In genomic region chr2:165656541-165656940, GRCm38 (mm10) we compare ENCODE assay signal across 21 mouse cellular contexts.
A peak's percentile ranks its signal among the peaks of the same experiment; 100 is the strongest.
DNase-seq lines count a peak whose midpoint lies in the region; ATAC-seq lines count a peak whose summit lies in the region.
"Had no signal": no experiment of that assay in that cellular context is flagged by ENCODE, and none has a peak within 500 bp of the region (broad histone marks: within the 10 kb centered on the region; RNA-seq: fewer than 3 reads in every experiment).

No protein-coding gene starts in this region.

- no peak overlapping the region for H3K4me2 ChIP-seq in forebrain, embryonic 15.5 days (replicated peaks)
- H3K4me2 ChIP-seq in forebrain, embryonic 13.5 days: no peak overlapping the region
- H3K4me2 ChIP-seq in liver, embryonic 11.5 days: no peak overlapping the region
- no peak overlapping the region for H3K4me2 ChIP-seq in neural tube, embryonic 14.5 days (ENCODE audit: low read depth, low read length)
- H3K4me2 ChIP-seq: kidney, embryonic 15.5 days; limb, embryonic 13.5 days; lung, embryonic 15.5 days had no signal

- H3K4me1 ChIP-seq in forebrain, embryonic 15.5 days: peaks cover 23% of the 10 kb centered on the region
- peaks cover 26% of the 10 kb centered on the region for H3K4me1 ChIP-seq in forebrain, embryonic 13.5 days
- H3K4me1 ChIP-seq in liver, embryonic 11.5 days (replicated peaks; ENCODE audit: control insufficient read depth, insufficient read depth, low read length): peaks cover 13% of the 10 kb centered on the region
- H3K4me1 ChIP-seq in neural tube, embryonic 14.5 days (ENCODE audit: control insufficient read depth, insufficient read depth, low read length): peaks cover 23% of the 10 kb centered on the region

- peak; percentile 1 for DNase-seq in liver, embryonic 11.5 days (ENCODE audit: low spot score)
- no peak for DNase-seq in liver
- peak; percentile 46 for DNase-seq in brain, embryonic 18.5 days (ENCODE audit: low read depth, low spot score)
- no peak for DNase-seq in lung, adult 18-20 months
- DNase-seq: adrenal gland, postnatal 14 days; cerebellum, adult 9-11 months; kidney, adult 11 months; kidney, postnatal 36 days; lung, postnatal 36 days; right cerebral cortex, postnatal 14 days; thymus, adult 2 months had no signal

- ATAC-seq in forebrain, embryonic 15.5 days (replicated peaks): no peak
- ATAC-seq in forebrain, embryonic 13.5 days: no peak
- ATAC-seq in liver, embryonic 11.5 days (replicated peaks; ENCODE audit: low FRiP score): no peak
- ATAC-seq in neural tube, embryonic 14.5 days (ENCODE audit: low read depth): no peak
- ATAC-seq: CD4-positive, CD25-positive, alpha-beta regulatory T cell, adult 4 months had no signal

- no peaks in the 10 kb centered on the region for H3K9me3 ChIP-seq in forebrain, embryonic 15.5 days
- H3K9me3 ChIP-seq in forebrain, embryonic 13.5 days (replicated peaks): no peaks in the 10 kb centered on the region
- no peaks in the 10 kb centered on the region for H3K9me3 ChIP-seq in liver, embryonic 11.5 days (ENCODE audit: control insufficient read depth, low read length)
- H3K9me3 ChIP-seq in neural tube, embryonic 14.5 days (ENCODE audit: control insufficient read depth, low read length): no peaks in the 10 kb centered on the region
- H3K9me3 ChIP-seq: kidney, embryonic 15.5 days; limb, embryonic 13.5 days; lung, embryonic 15.5 days had no signal

- no peaks in the 10 kb centered on the region for H3K36me3 ChIP-seq in forebrain, embryonic 15.5 days
- H3K36me3 ChIP-seq in forebrain, embryonic 13.5 days (ENCODE audit: poor library complexity, severe bottlenecking): no peaks in the 10 kb centered on the region
- H3K36me3 ChIP-seq in liver, embryonic 11.5 days (ENCODE audit: control insufficient read depth, insufficient read depth, low read length): no peaks in the 10 kb centered on the region
- no peaks in the 10 kb centered on the region for H3K36me3 ChIP-seq in neural tube, embryonic 14.5 days (ENCODE audit: control insufficient read depth, insufficient read depth, low read length)
- H3K36me3 ChIP-seq: kidney, embryonic 15.5 days; limb, embryonic 13.5 days; lung, embryonic 15.5 days had no signal

- H3K4me3 ChIP-seq in forebrain, embryonic 15.5 days: no peak overlapping the region
- no peak overlapping the region for H3K4me3 ChIP-seq in forebrain, embryonic 13.5 days
- no peak overlapping the region for H3K4me3 ChIP-seq in liver, embryonic 11.5 days (ENCODE audit: low read depth, low read length)
- no peak overlapping the region for H3K4me3 ChIP-seq in neural tube, embryonic 14.5 days (ENCODE audit: low read depth, low read length)
- H3K4me3 ChIP-seq: kidney, embryonic 15.5 days; limb, embryonic 13.5 days; lung, embryonic 15.5 days; myocyte had no signal

- no peak overlapping the region for H3K9ac ChIP-seq in forebrain, embryonic 15.5 days (replicated peaks)
- no peak overlapping the region for H3K9ac ChIP-seq in forebrain, embryonic 13.5 days
- no peak overlapping the region for H3K9ac ChIP-seq in liver, embryonic 11.5 days (ENCODE audit: low read depth, low read length)
- no peak overlapping the region for H3K9ac ChIP-seq in neural tube, embryonic 14.5 days (replicated peaks; ENCODE audit: low read depth, low read length)
- H3K9ac ChIP-seq: kidney, embryonic 15.5 days; limb, embryonic 13.5 days; liver, embryonic 14.5 days; lung, embryonic 15.5 days had no signal

- no peaks in the 10 kb centered on the region for H3K27me3 ChIP-seq in forebrain, embryonic 15.5 days
- H3K27me3 ChIP-seq in forebrain, embryonic 13.5 days: no peaks in the 10 kb centered on the region
- no peaks in the 10 kb centered on the region; the same call in 1 of the 2 replicates for H3K27me3 ChIP-seq in liver, embryonic 11.5 days (replicated peaks; ENCODE audit: control insufficient read depth, insufficient read depth, low read length)
- no peaks in the 10 kb centered on the region for H3K27me3 ChIP-seq in neural tube, embryonic 14.5 days (ENCODE audit: control insufficient read depth, insufficient read depth, low read length)
- H3K27me3 ChIP-seq: kidney, embryonic 15.5 days; limb, embryonic 13.5 days; lung, embryonic 15.5 days had no signal

- H3K27ac ChIP-seq in forebrain, embryonic 15.5 days (replicated peaks): peak overlapping the region; percentile 39
- H3K27ac ChIP-seq in forebrain, embryonic 13.5 days: no peak overlapping the region
- no peak overlapping the region for H3K27ac ChIP-seq in liver, embryonic 11.5 days (ENCODE audit: low read depth, low read length)
- peak overlapping the region; percentile 48; the same call in 1 of the 2 replicates for H3K27ac ChIP-seq in neural tube, embryonic 14.5 days (ENCODE audit: low read depth, low read length)
- H3K27ac ChIP-seq: kidney, embryonic 15.5 days; limb, embryonic 13.5 days; liver, embryonic 14.5 days; lung, embryonic 15.5 days; stomach, postnatal 0 days had no signal

- 57% methylated on average over 4 of the region's 4 CpGs for WGBS in forebrain, embryonic 15.5 days
- WGBS in forebrain, embryonic 13.5 days: 75% methylated on average over 4 of the region's 4 CpGs
- 87% methylated on average over 4 of the region's 4 CpGs for WGBS in liver, embryonic 11.5 days
- 61% methylated on average over 4 of the region's 4 CpGs for WGBS in neural tube, embryonic 14.5 days

Comparison
In these comparisons a context has a peak if more than half of its experiments do, and no peak if none do; other contexts are left out.
1. H3K27ac ChIP-seq: peak in forebrain, embryonic 15.5 days (single experiment) and neural tube, embryonic 14.5 days (single experiment); none in forebrain, embryonic 13.5 days (single experiment) and liver, embryonic 11.5 days (single experiment).
2. DNase-seq: peak in liver, embryonic 11.5 days (single experiment) and brain, embryonic 18.5 days (single experiment); none in liver (single experiment) and lung, adult 18-20 months (0 of 2).